Mouse (Mus musculus) kidney, postnatal 0 days (tissue): ENCODE results near the gene Cbwd1. TPM values are rescaled to one million over a fixed set of nuclear protein-coding genes. Genes with fewer than 3 reads are reported as not detected.
A peak's percentile ranks its signal among the peaks of the same experiment; 100 is the strongest.

Source experiments
- ATAC-seq: fragments of 200-750 bp; cut with Nextera tagmentation; replicated peaks from 2 replicates; pipeline ENCODE4 v1.8.0; 2017; ENCODE audit warnings: low read depth, moderate number of reproducible peaks, moderate TSS enrichment, moderate library complexity; ENCODE audit not compliant: low FRiP score
- DNase-seq: peaks from one replicate; pipeline ENCODE4 v3.0.0-alpha.2; 2016; ENCODE audit warnings: low spot score
- H3K27ac ChIP-seq: fragments of 300-500 bp; sonication (generic); 2 replicates; pipeline ENCODE4 v1.5.1; 2014; ENCODE audit warnings: mild to moderate bottlenecking
- H3K27me3 ChIP-seq: fragments of 300-500 bp; sonication (generic); 2 replicates; pipeline ENCODE4 v1.6.1; 2014; ENCODE audit warnings: low read length, mixed read lengths; ENCODE audit not compliant: insufficient read depth
- H3K36me3 ChIP-seq: fragments of 300-500 bp; sonication (generic); 2 replicates; pipeline ENCODE4 v1.6.1; 2014; ENCODE audit warnings: low read length, mixed read lengths; ENCODE audit not compliant: insufficient read depth
- H3K4me1 ChIP-seq: fragments of 300-500 bp; sonication (generic); replicated peaks from 2 replicates; pipeline ENCODE4 v1.6.1; 2014; ENCODE audit warnings: antibody characterized with exemption, low read length, mixed read lengths; ENCODE audit not compliant: insufficient read depth
- H3K4me2 ChIP-seq: fragments of 300-500 bp; sonication (generic); 2 replicates; pipeline ENCODE4 v1.6.1; 2014; ENCODE audit warnings: mild to moderate bottlenecking, low read length, moderate library complexity, mixed read lengths
- H3K4me3 ChIP-seq: fragments of 300-500 bp; sonication (generic); replicated peaks from 2 replicates; pipeline ENCODE4 v1.5.1; 2014; ENCODE audit warnings: low read depth, low read length
- H3K9ac ChIP-seq: fragments of 300-500 bp; sonication (generic); 2 replicates; pipeline ENCODE4 v1.6.1; 2014; ENCODE audit warnings: low read depth, low read length
- H3K9me3 ChIP-seq: fragments of 300-500 bp; sonication (generic); replicated peaks from 2 replicates; pipeline ENCODE4 v1.6.1; 2016; ENCODE audit warnings: low read length, inconsistent platforms, mixed read lengths
- CTCF ChIP-seq: IDR thresholded peaks from 2 replicates; pipeline ENCODE4 v1.5.1; 2016; ENCODE audit warnings: antibody characterized with exemption, low read depth, mild to moderate bottlenecking, moderate library complexity
- WGBS: fragments of 180-500 bp; shearing (Covaris S2); extraction: QIAGEN DNeasy Blood & Tissue Kit; methylation state at CpG from one replicate; pipeline ENCODE4 v1.1.7; 2014; 5-methylcytosine and 5-hydroxymethylcytosine counted together
- polyA plus RNA-seq: library from polyadenylated mRNA; unstranded; fragments of >200 nt; fragmentation: Nextera tagmentation; extraction: Ambion mirVana; gene quantifications from 2 replicates; pipeline ENCODE4 v1.2.1, GENCODE M21; 2015

The Cbwd1 gene
- polyA plus RNA-seq, 1 experiment from 2014 or later = 19.8 TPM

DNA sequence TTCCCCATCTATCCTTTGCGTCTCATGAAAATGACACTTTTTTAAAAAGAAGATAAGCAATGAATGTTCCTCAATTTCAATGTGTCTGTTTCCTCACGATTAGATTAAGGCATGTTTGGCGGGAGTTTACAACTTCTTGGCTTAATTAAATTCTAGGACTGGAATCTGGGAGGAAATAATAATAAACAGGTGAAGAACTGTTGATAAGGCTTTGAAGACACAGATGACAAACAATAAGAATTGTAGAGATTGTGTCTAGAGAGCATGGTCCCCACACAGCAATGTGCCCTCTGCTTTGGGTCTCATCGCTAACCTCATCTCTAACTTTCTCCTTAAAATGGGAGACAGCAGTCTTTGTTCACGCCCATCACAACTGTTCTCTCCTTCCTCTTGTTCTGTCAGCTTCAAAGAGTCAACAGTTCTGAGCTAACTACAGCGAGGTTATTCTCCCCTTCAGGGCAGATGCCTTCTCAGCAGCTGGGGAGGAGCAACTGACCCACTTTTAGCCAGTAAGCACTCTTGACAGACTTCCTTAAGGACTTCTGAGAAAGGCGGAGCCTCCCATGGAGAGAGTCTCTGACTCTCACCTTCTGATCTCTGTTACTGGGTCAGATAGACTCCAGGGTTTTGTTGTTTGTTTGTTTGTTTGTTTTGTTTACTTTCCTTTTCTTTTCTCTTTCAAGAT, 28.9 kb upstream of the Cbwd1 start:
- WGBS = 71% methylated on average over 7 of the region's 7 CpGs
- no peak for TF ChIP-seq CTCF
- Histone ChIP-seq H3K27me3 (no peaks in the 10 kb centered on the region), H3K9me3 (no peaks in the 10 kb centered on the region), H3K4me3 (no peak overlapping the region), H3K4me2 (no peak overlapping the region), H3K27ac (no peak overlapping the region), H3K36me3 (no peaks in the 10 kb centered on the region), H3K9ac (no peak overlapping the region), H3K4me1 (no peaks in the 10 kb centered on the region)
- ATAC-seq (no peak), DNase-seq (no peak)

DNA sequence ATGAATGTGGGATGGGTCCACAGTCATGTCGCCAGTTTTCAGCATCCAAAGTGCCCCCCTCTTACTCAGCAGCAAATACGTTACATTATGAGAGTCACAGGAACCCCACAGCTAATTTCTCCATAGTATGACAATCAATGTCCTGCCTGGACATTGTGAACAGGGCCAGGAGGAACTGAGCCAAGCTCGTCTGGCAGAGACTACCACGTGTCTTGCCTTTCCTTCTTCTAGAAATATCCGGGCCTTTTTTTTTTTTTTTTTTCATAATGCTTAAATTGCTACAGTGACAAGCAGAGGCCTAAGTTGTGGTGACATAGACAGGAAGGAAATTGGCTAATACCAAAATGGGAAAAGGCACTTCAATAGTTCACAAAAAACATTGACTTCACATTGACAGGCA, 27.4 kb upstream of the Cbwd1 start:
- 82% methylated on average over 5 of the region's 5 CpGs for WGBS
- no peak for TF ChIP-seq CTCF
- no peak for ATAC-seq

DNA sequence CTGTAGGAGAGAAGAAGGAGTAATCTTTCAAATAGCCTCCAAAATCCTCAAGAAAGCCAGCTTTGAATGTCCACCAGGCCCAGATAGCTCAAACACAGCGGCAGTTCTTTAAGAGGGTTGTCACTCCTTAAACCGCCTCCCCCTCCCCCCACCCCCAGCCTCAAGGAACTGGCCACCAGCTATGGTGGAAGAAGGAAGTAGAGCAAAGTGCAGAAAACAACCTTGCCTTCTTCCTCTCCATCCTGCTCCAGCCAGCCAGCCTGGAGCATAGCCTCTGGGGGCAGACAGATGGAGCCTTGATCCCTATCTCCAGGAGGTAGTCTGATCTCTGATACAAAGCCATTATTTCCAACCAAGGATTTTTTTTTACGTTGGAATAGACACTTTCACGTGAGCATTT, 25.9 kb upstream of the Cbwd1 start:
- no peaks in the 10 kb centered on the region for H3K27me3 ChIP-seq
- no peak overlapping the region for H3K4me3 ChIP-seq
- no peaks in the 10 kb centered on the region for H3K36me3 ChIP-seq
- no peak overlapping the region for H3K27ac ChIP-seq
- no peak for TF ChIP-seq CTCF
- no peaks in the 10 kb centered on the region for H3K4me1 ChIP-seq
- DNase-seq = no peak
- H3K9ac ChIP-seq = no peak overlapping the region
- H3K4me2 ChIP-seq = no peak overlapping the region
- H3K9me3 ChIP-seq = no peaks in the 10 kb centered on the region
- no peak for ATAC-seq
- 73% methylated on average over 4 of the region's 4 CpGs for WGBS

More for the DNA sequence above, 27.4 kb upstream of the Cbwd1 start:
- H3K9ac ChIP-seq = no peak overlapping the region
- H3K36me3 ChIP-seq = no peaks in the 10 kb centered on the region
- H3K4me3 ChIP-seq = no peak overlapping the region
- no peak for DNase-seq
- H3K27me3 ChIP-seq = no peaks in the 10 kb centered on the region
- H3K4me2 ChIP-seq = no peak overlapping the region
- no peaks in the 10 kb centered on the region for H3K9me3 ChIP-seq
- no peaks in the 10 kb centered on the region for H3K4me1 ChIP-seq
- H3K27ac ChIP-seq = no peak overlapping the region

DNA sequence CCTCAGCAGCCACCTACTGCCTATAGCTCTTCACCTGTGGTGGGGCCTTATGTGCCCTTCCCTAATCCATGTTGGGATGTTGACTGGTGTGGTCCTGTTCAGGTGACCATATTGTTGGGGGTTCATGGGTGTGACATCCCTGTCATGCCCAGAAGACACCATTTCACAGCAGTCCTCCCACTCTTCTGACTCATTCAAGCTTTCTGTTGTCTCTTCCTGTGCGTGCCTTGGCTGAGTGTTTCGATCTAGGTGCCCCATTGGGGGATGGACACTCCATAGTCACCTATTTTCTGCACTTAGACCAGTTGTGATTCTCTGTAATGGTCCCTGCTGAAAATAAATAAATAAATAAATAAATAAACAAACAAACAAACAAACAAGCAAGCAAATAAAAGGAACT, 23.6 kb upstream of the Cbwd1 start:
- H3K9ac ChIP-seq = no peak overlapping the region
- H3K36me3 ChIP-seq = no peaks in the 10 kb centered on the region
- TF ChIP-seq CTCF = no peak
- H3K9me3 ChIP-seq = no peaks in the 10 kb centered on the region
- no peak overlapping the region for H3K4me2 ChIP-seq
- H3K4me1 ChIP-seq = no peaks in the 10 kb centered on the region
- no peak overlapping the region for H3K4me3 ChIP-seq
- no peak for ATAC-seq
- WGBS = 91% methylated on average over 2 of the region's 2 CpGs
- H3K27me3 ChIP-seq = no peaks in the 10 kb centered on the region
- H3K27ac ChIP-seq = no peak overlapping the region
- DNase-seq = no peak

DNA sequence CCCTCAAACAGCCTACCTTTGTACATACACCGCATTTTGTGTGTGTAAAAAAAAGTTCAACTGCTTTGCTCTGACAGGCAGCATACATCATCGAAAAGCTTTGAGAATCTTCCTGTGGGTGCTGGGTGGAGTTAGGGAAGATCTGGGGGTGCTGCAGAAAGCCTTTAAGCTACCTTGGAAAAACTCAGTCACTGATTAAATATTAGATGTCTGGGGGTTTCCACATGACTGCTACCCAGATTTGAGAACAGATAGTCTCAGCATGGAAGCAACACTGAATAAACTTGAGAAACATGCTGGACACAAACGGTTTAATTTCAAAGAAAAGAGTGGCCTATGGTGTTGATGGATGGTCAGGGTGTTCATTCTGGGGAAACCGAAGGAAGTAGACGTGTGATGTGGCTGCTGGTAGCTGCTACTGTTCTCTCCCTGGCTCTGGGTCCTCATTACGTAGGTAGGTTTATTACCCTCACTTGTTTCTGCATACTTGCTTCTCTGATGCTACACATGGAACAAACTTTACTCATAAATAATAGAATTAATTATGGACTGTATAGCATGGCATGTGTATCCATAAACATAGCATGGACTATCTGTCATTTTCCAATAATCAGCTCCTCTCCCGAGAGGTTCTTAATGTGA, 22.6 kb upstream of the Cbwd1 start:
- Histone ChIP-seq H3K27ac (peak overlapping the region; percentile 21; the same call in 1 of the 2 replicates), H3K36me3 (no peaks in the 10 kb centered on the region), H3K9ac (no peak overlapping the region), H3K4me3 (no peak overlapping the region), H3K9me3 (no peaks in the 10 kb centered on the region), H3K4me2 (no peak overlapping the region), H3K4me1 (no peaks in the 10 kb centered on the region), H3K27me3 (no peaks in the 10 kb centered on the region)
- DNase-seq (no peak), ATAC-seq (no peak)
- WGBS = 51% methylated on average over 7 of the region's 7 CpGs
- TF ChIP-seq CTCF = no peak

DNA sequence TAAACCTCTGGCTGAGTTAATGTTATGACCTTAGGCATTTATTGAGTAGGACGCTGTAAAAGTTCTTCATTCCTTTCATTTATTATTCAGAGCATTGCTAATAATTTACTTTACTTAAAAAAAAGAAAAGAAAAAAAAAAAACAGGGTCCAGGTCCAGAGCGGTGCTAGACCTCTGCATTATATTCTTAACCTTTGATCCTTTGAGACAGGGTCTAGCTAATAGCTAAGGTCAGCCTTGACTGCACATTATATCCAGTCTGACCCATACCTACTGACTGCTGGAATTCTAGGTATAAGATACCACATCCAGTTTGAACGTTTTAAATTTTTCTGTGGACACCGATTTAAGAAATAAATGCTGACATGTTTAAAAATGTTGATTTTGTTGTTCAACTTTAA, 21.6 kb upstream of the Cbwd1 start:
- 53% methylated on average over 4 of the region's 4 CpGs for WGBS
- no peaks in the 10 kb centered on the region for H3K27me3 ChIP-seq

More for the DNA sequence above, 21.6 kb upstream of the Cbwd1 start:
- no peaks in the 10 kb centered on the region for H3K4me1 ChIP-seq
- DNase-seq = no peak
- no peak for TF ChIP-seq CTCF
- no peak overlapping the region for H3K9ac ChIP-seq
- peak; percentile 71; the same call in 1 of the 2 replicates for ATAC-seq
- no peaks in the 10 kb centered on the region for H3K9me3 ChIP-seq
- no peak overlapping the region for H3K27ac ChIP-seq
- H3K4me2 ChIP-seq = no peak overlapping the region
- no peaks in the 10 kb centered on the region for H3K36me3 ChIP-seq
- H3K4me3 ChIP-seq = no peak overlapping the region
